Mouse (Mus musculus) liver, adult 2 months (tissue): Measurements from ENCODE around the gene Zbtb24.

Experiments used
- CTCF ChIP-seq: fragments of 200-500 bp; IDR thresholded peaks from 2 replicates; pipeline ENCODE4 v1.5.1; 2011; ENCODE audit warnings: low read depth, low read length, control low read depth
- POLR2A ChIP-seq: fragments of 200-500 bp; IDR thresholded peaks from 2 replicates; pipeline ENCODE4 v1.6.1; 2011; ENCODE audit warnings: low read length, control low read depth; ENCODE audit not compliant: insufficient read depth; ENCODE audit errors: extremely low read depth

DNA sequence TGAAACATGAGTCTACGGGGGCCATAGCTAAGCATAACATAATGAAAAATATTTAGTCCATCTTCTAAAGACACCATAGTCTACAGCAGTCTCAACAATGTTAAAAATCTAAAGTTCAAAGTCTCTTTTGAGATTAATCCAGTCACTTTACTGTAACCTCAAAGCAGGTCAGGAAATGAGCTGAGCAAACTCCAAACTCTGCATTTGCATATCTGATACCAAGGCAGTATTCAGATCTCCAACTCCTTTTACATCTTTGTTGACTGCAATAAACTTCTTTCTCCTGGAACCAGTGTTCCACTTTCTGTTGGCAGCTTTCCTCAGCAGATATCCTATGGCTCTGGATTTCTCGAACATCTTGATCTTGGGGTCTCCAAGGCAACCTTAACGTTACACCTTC, 20.5 kb downstream of the Zbtb24 start:
- TF ChIP-seq POLR2A (no peak), CTCF (no peak)
